Mouse (Mus musculus): Measurements from ENCODE around the gene Stk33.
A peak's percentile ranks its signal among the peaks of the same experiment; 100 is the strongest.

GRCm38 (mm10) chr7:109445012-109445411 is 6.1 kb upstream of the Stk33 start:
- TF ChIP-seq CTCF (IDR thresholded peaks at IDR 0.05; ENCODE audit: borderline replicate concordance, insufficient read depth, low read length) (peak; percentile 49; the same call in 1 of the 2 replicates), POLR2A (IDR thresholded peaks at IDR 0.05; ENCODE audit: low read depth, low read length) (no peak)
